Mouse (Mus musculus) heart, adult 2 months (tissue): ENCODE results near the gene Slx4ip.

Experiments used
- CTCF ChIP-seq: fragments of 200-600 bp; IDR thresholded peaks from 2 replicates; pipeline ENCODE4 v1.8.1; 2022; ENCODE audit warnings: antibody characterized with exemption, mild to moderate bottlenecking, moderate library complexity
- EP300 ChIP-seq: fragments of 200-500 bp; IDR thresholded peaks from 2 replicates; pipeline ENCODE4 v1.6.1; 2011; ENCODE audit warnings: low read depth, low read length, control low read depth; ENCODE audit not compliant: insufficient read depth

- TF ChIP-seq CTCF (no peak), EP300 (no peak)
These were observed 111.0 kb downstream of the Slx4ip start for GRCm38 (mm10) chr2:137002031-137002430.
